Mouse (Mus musculus) hindbrain, embryonic 10.5 days (tissue): ENCODE data around the gene Dnajc5. TPM values are rescaled to one million over a fixed set of nuclear protein-coding genes. Genes with fewer than 3 reads are reported as not detected.
A peak's percentile ranks its signal among the peaks of the same experiment; 100 is the strongest.

Experiments
- DNase-seq: peaks from one replicate; pipeline ENCODE4 v3.0.0-alpha.2; 2017; ENCODE audit warnings: low spot score
- H3K27ac ChIP-seq: fragments of 300-500 bp; sonication (generic); 2 replicates; pipeline ENCODE4 v1.5.1; 2016; ENCODE audit warnings: mild to moderate bottlenecking, moderate library complexity
- H3K27me3 ChIP-seq: fragments of 300-500 bp; sonication (generic); 2 replicates; pipeline ENCODE4 v1.6.1; 2016; ENCODE audit warnings: mild to moderate bottlenecking; ENCODE audit not compliant: poor library complexity, insufficient read depth, severe bottlenecking
- H3K36me3 ChIP-seq: fragments of 300-500 bp; sonication (generic); 2 replicates; pipeline ENCODE4 v1.6.1; 2016; ENCODE audit warnings: mild to moderate bottlenecking, moderate library complexity
- H3K4me1 ChIP-seq: fragments of 300-500 bp; sonication (generic); replicated peaks from 2 replicates; pipeline ENCODE4 v1.6.1; 2016; ENCODE audit warnings: mild to moderate bottlenecking
- H3K4me3 ChIP-seq: fragments of 300-500 bp; sonication (generic); 2 replicates; pipeline ENCODE4 v1.5.1; 2016; ENCODE audit warnings: mild to moderate bottlenecking, moderate library complexity
- H3K9me3 ChIP-seq: fragments of 300-500 bp; sonication (generic); 2 replicates; pipeline ENCODE4 v1.6.1; 2016; ENCODE audit warnings: mild to moderate bottlenecking, moderate library complexity
- WGBS: fragments of 180-500 bp; shearing (Covaris S2); methylation state at CpG from one replicate; pipeline ENCODE4 v1.1.7; 2016; 5-methylcytosine and 5-hydroxymethylcytosine counted together
- polyA plus RNA-seq: library from polyadenylated mRNA; unstranded; fragments of >200 nt; fragmentation: Nextera tagmentation; extraction: Ambion mirVana; gene quantifications from 2 replicates; pipeline ENCODE4 v1.2.1, GENCODE M21; 2016

Gene Dnajc5
- polyA plus RNA-seq, 1 experiment from 2014 or later: 108 TPM

- peak; percentile 39 for DNase-seq
- Histone ChIP-seq H3K4me1 (peaks cover 5% of the 10 kb centered on the region; the same call in 1 of the 2 replicates), H3K27ac (no peak overlapping the region), H3K36me3 (peaks cover 15% of the 10 kb centered on the region), H3K4me3 (no peak overlapping the region), H3K27me3 (no peaks in the 10 kb centered on the region), H3K9me3 (no peaks in the 10 kb centered on the region)
- WGBS: 80% methylated on average over 7 of the region's 7 CpGs
These were observed 48.2 kb downstream of the Dnajc5 start for GRCm38 (mm10) chr2:181568272-181569008.

- H3K27me3 ChIP-seq: no peaks in the 10 kb centered on the region
- H3K36me3 ChIP-seq: peaks cover 29% of the 10 kb centered on the region
- WGBS: 91% methylated on average over 10 of the region's 10 CpGs
- H3K4me3 ChIP-seq: no peak overlapping the region
- peaks cover 5% of the 10 kb centered on the region; the same call in 1 of the 2 replicates for H3K4me1 ChIP-seq
- no peak overlapping the region for H3K27ac ChIP-seq
- DNase-seq: no peak
- no peaks in the 10 kb centered on the region for H3K9me3 ChIP-seq
These were observed 49.6 kb downstream of the Dnajc5 start for GRCm38 (mm10) chr2:181569856-181570255.

- DNase-seq: no peak
- Histone ChIP-seq H3K9me3 (no peaks in the 10 kb centered on the region), H3K27ac (no peak overlapping the region), H3K36me3 (peaks cover 32% of the 10 kb centered on the region), H3K27me3 (no peaks in the 10 kb centered on the region), H3K4me3 (no peak overlapping the region), H3K4me1 (peaks cover 5% of the 10 kb centered on the region; the same call in 1 of the 2 replicates)
- 89% methylated on average over 8 of the region's 8 CpGs for WGBS
These were observed 50.1 kb downstream of the Dnajc5 start for GRCm38 (mm10) chr2:181570375-181570774.

DNA sequence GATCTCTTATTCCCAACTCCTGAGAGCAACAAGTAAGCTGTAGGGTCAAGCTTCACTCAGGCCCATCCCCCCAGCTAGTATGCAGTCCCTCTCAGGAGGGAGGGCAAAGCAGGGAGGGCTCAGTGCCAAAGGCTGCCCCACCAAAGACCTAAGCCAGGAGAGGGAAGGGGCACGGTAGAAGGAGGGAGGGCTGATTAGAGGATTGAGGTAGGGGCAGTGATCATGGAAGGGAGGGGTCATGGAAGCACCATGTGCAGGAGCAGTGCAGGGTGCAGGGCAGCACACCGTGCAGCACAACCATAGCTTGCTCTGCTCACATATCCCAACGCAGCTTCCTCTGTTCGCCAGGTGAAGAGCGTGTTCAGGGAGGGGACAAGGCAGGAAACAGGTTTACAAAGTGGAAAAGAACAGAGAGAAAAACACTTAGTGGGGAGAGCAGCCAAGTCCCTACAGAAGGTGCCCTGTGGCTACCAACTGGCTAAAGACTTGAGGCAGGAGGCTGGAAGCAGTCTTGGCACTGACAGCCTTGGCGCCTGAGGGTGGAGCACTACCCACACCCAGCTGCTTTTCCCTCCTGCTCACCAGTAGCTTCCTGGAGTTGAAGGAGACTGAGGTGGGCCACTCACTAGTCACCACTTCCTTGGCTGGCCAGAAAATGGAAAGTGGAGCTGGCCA lies 50.8 kb downstream of the Dnajc5 start:
- Histone ChIP-seq H3K4me3 (no peak overlapping the region), H3K36me3 (peaks cover 32% of the 10 kb centered on the region), H3K4me1 (peaks cover 5% of the 10 kb centered on the region; the same call in 1 of the 2 replicates), H3K27ac (no peak overlapping the region), H3K27me3 (no peaks in the 10 kb centered on the region), H3K9me3 (no peaks in the 10 kb centered on the region)
- DNase-seq: no peak
- 72% methylated on average over 6 of the region's 6 CpGs for WGBS

- Histone ChIP-seq H3K4me1 (peaks cover 5% of the 10 kb centered on the region; the same call in 1 of the 2 replicates), H3K27ac (no peak overlapping the region), H3K4me3 (no peak overlapping the region), H3K36me3 (peaks cover 32% of the 10 kb centered on the region), H3K27me3 (no peaks in the 10 kb centered on the region), H3K9me3 (no peaks in the 10 kb centered on the region)
- whole genome bisulfite sequencing: 89% methylated on average over 11 of the region's 11 CpGs
- DNase-seq: no peak
These were observed 51.8 kb downstream of the Dnajc5 start for GRCm38 (mm10) chr2:181571941-181572670.

GRCm38 (mm10) chr2:181572921-181573920 lies 52.9 kb downstream of the Dnajc5 start:
- peaks cover 8% of the 10 kb centered on the region; the same call in 1 of the 2 replicates for H3K4me1 ChIP-seq
- no peak overlapping the region for H3K4me3 ChIP-seq
- WGBS: 91% methylated on average over 15 of the region's 15 CpGs
- no peaks in the 10 kb centered on the region for H3K9me3 ChIP-seq
- H3K36me3 ChIP-seq: peaks cover 32% of the 10 kb centered on the region
- no peak for DNase-seq
- no peaks in the 10 kb centered on the region for H3K27me3 ChIP-seq
- no peak overlapping the region for H3K27ac ChIP-seq

- H3K4me3 ChIP-seq: no peak overlapping the region
- no peak overlapping the region for H3K27ac ChIP-seq
- DNase-seq: no peak
- 94% methylated on average over 9 of the region's 9 CpGs for WGBS
- H3K4me1 ChIP-seq: peaks cover 8% of the 10 kb centered on the region; the same call in 1 of the 2 replicates
- H3K27me3 ChIP-seq: no peaks in the 10 kb centered on the region
- H3K9me3 ChIP-seq: no peaks in the 10 kb centered on the region
- peaks cover 32% of the 10 kb centered on the region for H3K36me3 ChIP-seq
These were observed 53.7 kb downstream of the Dnajc5 start for GRCm38 (mm10) chr2:181573961-181574360.

- no peak for DNase-seq
- Histone ChIP-seq H3K36me3 (peaks cover 32% of the 10 kb centered on the region), H3K4me3 (no peak overlapping the region), H3K4me1 (peaks cover 13% of the 10 kb centered on the region; the same call in 1 of the 2 replicates), H3K27me3 (no peaks in the 10 kb centered on the region), H3K9me3 (no peaks in the 10 kb centered on the region), H3K27ac (no peak overlapping the region)
- 92% methylated on average over 7 of the region's 7 CpGs for WGBS
These were observed 54.7 kb downstream of the Dnajc5 start for GRCm38 (mm10) chr2:181574921-181575545.

DNA sequence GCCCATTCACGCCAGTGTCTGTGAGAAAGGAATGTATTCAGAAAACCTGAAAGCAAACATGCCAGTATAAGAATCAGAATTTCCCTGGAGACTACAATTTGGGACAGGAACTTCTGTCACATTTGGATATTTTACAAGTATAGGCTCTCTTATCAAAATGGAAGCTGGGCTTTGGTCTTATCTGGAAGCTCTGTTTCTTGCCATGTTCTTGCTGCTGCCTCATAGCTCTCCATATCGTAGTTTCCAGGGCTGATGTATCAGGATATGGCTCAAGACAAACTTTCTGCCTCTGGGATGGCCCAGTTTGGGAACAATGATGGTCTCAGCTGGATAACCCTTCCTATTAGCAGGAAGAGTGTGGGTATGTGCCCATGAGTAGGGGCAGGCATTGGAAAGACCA lies 56.3 kb downstream of the Dnajc5 start:
- no peaks in the 10 kb centered on the region for H3K9me3 ChIP-seq
- H3K4me3 ChIP-seq: no peak overlapping the region
- no peaks in the 10 kb centered on the region for H3K27me3 ChIP-seq
- peaks cover 32% of the 10 kb centered on the region for H3K36me3 ChIP-seq
- peaks cover 24% of the 10 kb centered on the region for H3K4me1 ChIP-seq
- no peak for DNase-seq
- WGBS: 88% methylated on average over 2 of the region's 2 CpGs
- H3K27ac ChIP-seq: no peak overlapping the region

DNA sequence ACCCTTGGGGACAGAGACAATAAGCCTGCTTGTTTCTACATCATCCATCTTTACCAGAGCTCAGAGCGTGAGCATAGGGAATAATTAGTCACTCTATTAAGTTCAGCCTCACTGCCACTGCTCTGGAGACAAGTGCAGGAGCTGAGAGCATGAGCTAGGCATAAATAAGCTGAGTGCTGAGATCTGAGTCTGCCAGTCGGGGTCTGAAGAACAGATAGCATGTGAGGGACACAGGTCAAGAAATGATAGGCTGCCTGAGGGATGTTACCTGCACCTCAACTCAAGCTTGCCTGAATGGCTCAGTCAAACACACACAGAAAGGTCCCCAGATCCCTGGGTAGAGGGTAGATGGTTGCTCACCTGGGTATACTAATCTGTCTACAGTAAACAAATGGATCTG lies 56.8 kb downstream of the Dnajc5 start:
- no peak for DNase-seq
- Histone ChIP-seq H3K27ac (no peak overlapping the region), H3K36me3 (peaks cover 30% of the 10 kb centered on the region), H3K4me1 (peaks cover 27% of the 10 kb centered on the region), H3K9me3 (no peaks in the 10 kb centered on the region), H3K4me3 (no peak overlapping the region), H3K27me3 (no peaks in the 10 kb centered on the region)
- 76% methylated on average over 2 of the region's 2 CpGs for WGBS

- Histone ChIP-seq H3K4me3 (no peak overlapping the region), H3K4me1 (peaks cover 31% of the 10 kb centered on the region), H3K36me3 (peaks cover 21% of the 10 kb centered on the region), H3K9me3 (no peaks in the 10 kb centered on the region), H3K27ac (no peak overlapping the region), H3K27me3 (no peaks in the 10 kb centered on the region)
- no peak for DNase-seq
- WGBS: 84% methylated on average over 7 of the region's 7 CpGs
These were observed 57.8 kb downstream of the Dnajc5 start for GRCm38 (mm10) chr2:181577981-181578581.
